Mouse (Mus musculus) intestine, embryonic 14.5 days (tissue): ENCODE measurements around the gene Hsd17b12. TPM values are rescaled to one million over a fixed set of nuclear protein-coding genes. Genes with fewer than 3 reads are reported as not detected.

Source experiments
- ATAC-seq: fragments of 200-750 bp; cut with Nextera tagmentation; replicated peaks from 2 replicates; pipeline ENCODE4 v1.8.0; 2017; ENCODE audit warnings: low read depth, moderate number of reproducible peaks, moderate TSS enrichment, moderate library complexity; ENCODE audit not compliant: low FRiP score, low TSS enrichment
- DNase-seq: peaks from one replicate; pipeline ENCODE4 v3.0.0-alpha.2; 2018; ENCODE audit warnings: low spot score
- H3K27ac ChIP-seq: fragments of 300-500 bp; sonication (generic); 2 replicates; pipeline ENCODE4 v1.5.1; 2014; ENCODE audit warnings: low read depth, mild to moderate bottlenecking, control low read depth
- H3K27me3 ChIP-seq: fragments of 300-500 bp; sonication (generic); replicated peaks from 2 replicates; pipeline ENCODE4 v1.6.1; 2014; ENCODE audit warnings: low read length, control low read depth; ENCODE audit not compliant: control insufficient read depth, insufficient read depth
- H3K36me3 ChIP-seq: fragments of 300-500 bp; sonication (generic); 2 replicates; pipeline ENCODE4 v1.6.1; 2014; ENCODE audit warnings: low read length, control low read depth; ENCODE audit not compliant: control insufficient read depth, insufficient read depth
- H3K4me1 ChIP-seq: fragments of 300-500 bp; sonication (generic); replicated peaks from 2 replicates; pipeline ENCODE4 v1.6.1; 2014; ENCODE audit warnings: low read length, control low read depth, mixed read lengths; ENCODE audit not compliant: control insufficient read depth, insufficient read depth
- H3K4me2 ChIP-seq: fragments of 300-500 bp; sonication (generic); 2 replicates; pipeline ENCODE4 v1.6.1; 2014; ENCODE audit warnings: low read length
- H3K4me3 ChIP-seq: fragments of 300-500 bp; sonication (generic); 2 replicates; pipeline ENCODE4 v1.5.1; 2014; ENCODE audit warnings: low read depth, low read length, control low read depth, mixed read lengths
- H3K9ac ChIP-seq: fragments of 300-500 bp; sonication (generic); 2 replicates; pipeline ENCODE4 v1.6.1; 2014; ENCODE audit warnings: mild to moderate bottlenecking, low read length
- H3K9me3 ChIP-seq: fragments of 300-500 bp; sonication (generic); 2 replicates; pipeline ENCODE4 v1.6.1; 2016; ENCODE audit warnings: low read length, control low read depth; ENCODE audit not compliant: control insufficient read depth
- WGBS: fragments of 180-500 bp; shearing (Covaris S2); extraction: QIAGEN DNeasy Blood & Tissue Kit; methylation state at CpG from one replicate; pipeline ENCODE4 v1.1.7; 2014; 5-methylcytosine and 5-hydroxymethylcytosine counted together
- microRNA-seq: library from miRNA; unstranded; fragments of <30 nt; microRNA quantifications from one replicate; pipeline ENCODE4, GENCODE M21; 2016
- polyA plus RNA-seq: library from polyadenylated mRNA; unstranded; fragments of >200 nt; fragmentation: Nextera tagmentation; extraction: Ambion mirVana; gene quantifications from 2 replicates; pipeline ENCODE4 v1.2.1, GENCODE M21; 2014

Gene Hsd17b12
- polyA plus RNA-seq, 1 experiment from 2014 or later = 141 TPM

DNA sequence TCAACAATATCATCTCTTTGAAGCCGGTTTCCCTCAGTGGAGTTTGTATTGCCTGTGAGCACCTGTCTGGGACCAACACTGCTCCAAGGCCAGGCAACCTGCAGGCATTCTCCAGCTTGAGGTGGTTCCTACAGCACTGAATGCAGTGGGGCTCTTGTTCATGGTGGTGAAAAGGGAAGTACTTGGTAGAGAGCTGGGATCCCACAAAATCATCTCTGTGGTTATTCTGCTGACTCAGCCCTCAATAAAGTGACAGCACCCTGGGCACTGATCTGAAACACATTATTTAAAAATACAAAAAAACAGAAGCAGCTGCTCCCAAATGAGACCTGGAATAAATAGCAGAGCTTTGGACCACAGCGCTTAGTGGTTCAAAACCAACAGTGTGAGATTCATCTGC lies 169.3 kb downstream of the Hsd17b12 start:
- Histone ChIP-seq H3K27ac (no peak overlapping the region), H3K4me2 (no peak overlapping the region), H3K36me3 (peaks cover 56% of the 10 kb centered on the region), H3K9me3 (no peaks in the 10 kb centered on the region), H3K9ac (no peak overlapping the region), H3K4me1 (no peaks in the 10 kb centered on the region; the same call in 1 of the 2 replicates), H3K27me3 (no peaks in the 10 kb centered on the region), H3K4me3 (no peak overlapping the region)
- ATAC-seq (no peak), DNase-seq (no peak)
- WGBS = 89% methylated on average over 2 of the region's 2 CpGs

Small RNA genes within 50 kb of the gene (microRNA-seq; reads per million reads assigned to microRNA genes)
- not detected for gene Gm23630

Other genes starting within 250 kb of the Hsd17b12 start
- gene Gm13889, start 200.8 kb downstream of the Hsd17b12 start, polyA plus RNA-seq = 21.9 and 24.5 TPM in 2 replicates
- not detected in 2 replicates for gene Gm27027, start 161.6 kb downstream of the Hsd17b12 start, polyA plus RNA-seq
- 64.3 and 70.5 TPM in 2 replicates for gene Alkbh3, start 147.2 kb downstream of the Hsd17b12 start, polyA plus RNA-seq
- 17.3 and 17.7 TPM in 2 replicates for gene Ttc17, start 248.7 kb upstream of the Hsd17b12 start, polyA plus RNA-seq